Mouse (Mus musculus) ES-E14 (cell line): ENCODE measurements around the gene H2-Aa.

ENCODE experiments used
- CHD2 ChIP-seq: IDR thresholded peaks from 2 replicates; pipeline ENCODE4 v1.6.1; 2014; ENCODE audit warnings: mild to moderate bottlenecking, low read depth, low read length, inconsistent platforms
- ZC3H11A ChIP-seq: IDR thresholded peaks from 2 replicates; pipeline ENCODE4 v1.6.1; 2012; ENCODE audit warnings: low read depth, mild to moderate bottlenecking, inconsistent platforms, low read length, borderline replicate concordance
- ZNF384 ChIP-seq: IDR thresholded peaks from 2 replicates; pipeline ENCODE4 v1.6.1; 2012; ENCODE audit warnings: low read depth, low read length, inconsistent platforms

DNA sequence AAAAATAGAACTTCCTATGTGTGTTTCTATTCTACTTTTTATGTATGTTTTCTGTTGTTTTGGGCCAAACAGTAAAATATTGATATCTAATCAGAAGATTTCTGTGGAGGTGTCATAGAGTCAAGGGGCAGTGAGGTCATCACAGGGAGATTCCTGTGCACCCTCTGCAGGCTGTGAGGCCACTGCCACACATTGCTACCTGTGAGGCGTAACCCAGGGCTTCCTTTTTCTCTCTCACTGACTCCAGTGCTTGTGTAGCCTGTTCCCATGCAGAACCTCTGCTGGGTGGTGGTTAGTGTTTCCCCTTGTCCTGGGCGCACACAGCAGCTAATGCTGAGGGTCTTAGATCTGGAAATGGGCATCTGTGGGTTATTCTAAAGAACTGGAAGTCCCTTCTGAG is 18.8 kb upstream of the H2-Aa start:
- TF ChIP-seq ZC3H11A = no peak
- TF ChIP-seq CHD2 = no peak
- no peak for TF ChIP-seq ZNF384
